ENCODE assay signal across 8 mouse cellular contexts in genomic region chr7:127918203-127918602, GRCm38 (mm10). TPM values are rescaled to one million over a fixed set of nuclear protein-coding genes. Genes with fewer than 3 reads are reported as not detected.
DNase-seq lines count a peak whose midpoint lies in the region; ATAC-seq lines count a peak whose summit lies in the region.

No protein-coding gene starts in this region.

- H3K9ac ChIP-seq in forebrain, embryonic 14.5 days (ENCODE audit: low read length) = no peak overlapping the region
- no peak overlapping the region for H3K9ac ChIP-seq in forebrain, embryonic 12.5 days

- H3K27ac ChIP-seq in forebrain, embryonic 14.5 days (ENCODE audit: low read depth, low read length) = no peak overlapping the region
- no peak overlapping the region for H3K27ac ChIP-seq in forebrain, embryonic 12.5 days

- 57% methylated on average over 3 of the region's 3 CpGs for WGBS in forebrain, embryonic 14.5 days
- WGBS in forebrain, embryonic 12.5 days = 62% methylated on average over 3 of the region's 3 CpGs

- DNase-seq in forebrain, embryonic 14.5 days (ENCODE audit: low spot score) = peak; percentile 29
- DNase-seq in right cerebral cortex, postnatal 4 days = peak; percentile 47
- no peak for DNase-seq in right cerebral cortex, postnatal 25 days
- DNase-seq in embryo, embryonic 11 days = peak; percentile 49
- DNase-seq in layer of hippocampus, adult 8-10 months (ENCODE audit: low spot score in 2 of 2) = no peak
- DNase-seq in heart, adult 11 months = no peak

- no peak overlapping the region for H3K4me3 ChIP-seq in forebrain, embryonic 14.5 days (ENCODE audit: low read depth, low read length)
- H3K4me3 ChIP-seq in forebrain, embryonic 12.5 days (replicated peaks) = no peak overlapping the region

- peaks cover under 1% of the 10 kb centered on the region; the same call in 1 of the 2 replicates for H3K4me1 ChIP-seq in forebrain, embryonic 14.5 days (ENCODE audit: control insufficient read depth, insufficient read depth, low read length)
- peaks cover 1% of the 10 kb centered on the region for H3K4me1 ChIP-seq in forebrain, embryonic 12.5 days

- no peaks in the 10 kb centered on the region for H3K9me3 ChIP-seq in forebrain, embryonic 14.5 days (replicated peaks; ENCODE audit: control insufficient read depth, low read length)
- H3K9me3 ChIP-seq in forebrain, embryonic 12.5 days = no peaks in the 10 kb centered on the region

- peaks cover 58% of the 10 kb centered on the region for H3K36me3 ChIP-seq in forebrain, embryonic 14.5 days (ENCODE audit: control insufficient read depth, insufficient read depth, low read length)
- peaks cover 61% of the 10 kb centered on the region for H3K36me3 ChIP-seq in forebrain, embryonic 12.5 days (replicated peaks)

- no peak for ATAC-seq in forebrain, embryonic 14.5 days
- no peak for ATAC-seq in forebrain, embryonic 12.5 days (ENCODE audit: low FRiP score)
- peak; percentile 47; the same call in 1 of the 2 replicates for ATAC-seq in megakaryocyte progenitor cell, adult 5-6 weeks (replicated peaks; ENCODE audit: poor library complexity)

- no peaks in the 10 kb centered on the region for H3K27me3 ChIP-seq in forebrain, embryonic 14.5 days (replicated peaks; ENCODE audit: control insufficient read depth, insufficient read depth, low read length)
- no peaks in the 10 kb centered on the region for H3K27me3 ChIP-seq in forebrain, embryonic 12.5 days

- no peak overlapping the region for H3K4me2 ChIP-seq in forebrain, embryonic 14.5 days (ENCODE audit: low read length)
- H3K4me2 ChIP-seq in forebrain, embryonic 12.5 days = no peak overlapping the region

RNA-seq across cellular contexts. Expression of gene Kat8, which starts 5.9 kb away (rescaled TPM):
- 51.1 and 56.7 TPM in 2 replicates for polyA plus RNA-seq in forebrain, embryonic 14.5 days (2014; fragmentation: Nextera tagmentation; extraction: Ambion mirVana)
- polyA plus RNA-seq in forebrain, embryonic 12.5 days (2016; fragmentation: Nextera tagmentation; extraction: Ambion mirVana) = 46.6 and 52.4 TPM in 2 replicates
- total RNA-seq in megakaryocyte progenitor cell, adult 5-6 weeks (2015) = 18.1 and 30.6 TPM in 2 replicates
- 23.7 and 30.4 TPM in 2 replicates for total RNA-seq in megakaryocyte progenitor cell, adult 5-6 weeks (2017)
- 10 to 100 TPM; 28.5 to 38.3 (median 34.5) TPM for total RNA-seq in layer of hippocampus, adult 8-10 months (2022)

RNA-seq across cellular contexts. Expression of gene Prss8, which starts 11.7 kb away (rescaled TPM):
- 0.17 TPM in 1 of 2 replicates, not detected in the other for polyA plus RNA-seq in forebrain, embryonic 14.5 days (2014; fragmentation: Nextera tagmentation; extraction: Ambion mirVana)
- polyA plus RNA-seq in forebrain, embryonic 12.5 days (2016; fragmentation: Nextera tagmentation; extraction: Ambion mirVana) = 1.5 and 2.4 TPM in 2 replicates
- total RNA-seq in megakaryocyte progenitor cell, adult 5-6 weeks (2015) = not detected in 2 replicates
- not detected in 2 replicates for total RNA-seq in megakaryocyte progenitor cell, adult 5-6 weeks (2017)
- total RNA-seq in layer of hippocampus, adult 8-10 months (2022) = under 1 TPM; 0.18 to 0.98 (median 0.46) TPM

RNA-seq across cellular contexts. Expression of gene Bckdk, which starts 14.3 kb away (rescaled TPM):
- 108 and 131 TPM in 2 replicates for polyA plus RNA-seq in forebrain, embryonic 14.5 days (2014; fragmentation: Nextera tagmentation; extraction: Ambion mirVana)
- 89.2 and 92.8 TPM in 2 replicates for polyA plus RNA-seq in forebrain, embryonic 12.5 days (2016; fragmentation: Nextera tagmentation; extraction: Ambion mirVana)
- 68.3 and 75.7 TPM in 2 replicates for total RNA-seq in megakaryocyte progenitor cell, adult 5-6 weeks (2015)
- 42.5 and 49.9 TPM in 2 replicates for total RNA-seq in megakaryocyte progenitor cell, adult 5-6 weeks (2017)
- 10 to 100 TPM; 42.0 to 45.2 (median 42.2) TPM for total RNA-seq in layer of hippocampus, adult 8-10 months (2022)

RNA-seq across cellular contexts. Expression of gene Vkorc1, which starts 22.8 kb away (rescaled TPM):
- polyA plus RNA-seq in forebrain, embryonic 14.5 days (2014; fragmentation: Nextera tagmentation; extraction: Ambion mirVana) = 61.5 and 69.9 TPM in 2 replicates
- 36.6 and 46.6 TPM in 2 replicates for polyA plus RNA-seq in forebrain, embryonic 12.5 days (2016; fragmentation: Nextera tagmentation; extraction: Ambion mirVana)
- 125 and 145 TPM in 2 replicates for total RNA-seq in megakaryocyte progenitor cell, adult 5-6 weeks (2015)
- total RNA-seq in megakaryocyte progenitor cell, adult 5-6 weeks (2017) = 30.7 and 39.6 TPM in 2 replicates
- total RNA-seq in layer of hippocampus, adult 8-10 months (2022) = 10 to 100 TPM; 23.8 to 36.6 (median 31.8) TPM

RNA-seq across cellular contexts. Expression of gene Gm21974, which starts 22.9 kb away (rescaled TPM):
- not detected in 2 replicates for polyA plus RNA-seq in forebrain, embryonic 14.5 days (2014; fragmentation: Nextera tagmentation; extraction: Ambion mirVana)
- polyA plus RNA-seq in forebrain, embryonic 12.5 days (2016; fragmentation: Nextera tagmentation; extraction: Ambion mirVana) = not detected in 2 replicates
- total RNA-seq in megakaryocyte progenitor cell, adult 5-6 weeks (2015) = not detected in 2 replicates
- not detected in 2 replicates for total RNA-seq in megakaryocyte progenitor cell, adult 5-6 weeks (2017)
- total RNA-seq in layer of hippocampus, adult 8-10 months (2022) = not detected

Comparison
In these comparisons a context has a peak if more than half of its experiments do, and no peak if none do; other contexts are left out.
1. DNase-seq: peak in forebrain, embryonic 14.5 days (single experiment), right cerebral cortex, postnatal 4 days (single experiment) and embryo, embryonic 11 days (single experiment); none in right cerebral cortex, postnatal 25 days (single experiment), layer of hippocampus, adult 8-10 months (0 of 2) and heart, adult 11 months (single experiment).